Mouse (Mus musculus): Measurements from ENCODE around the gene Sik3.

The Sik3 gene

DNA sequence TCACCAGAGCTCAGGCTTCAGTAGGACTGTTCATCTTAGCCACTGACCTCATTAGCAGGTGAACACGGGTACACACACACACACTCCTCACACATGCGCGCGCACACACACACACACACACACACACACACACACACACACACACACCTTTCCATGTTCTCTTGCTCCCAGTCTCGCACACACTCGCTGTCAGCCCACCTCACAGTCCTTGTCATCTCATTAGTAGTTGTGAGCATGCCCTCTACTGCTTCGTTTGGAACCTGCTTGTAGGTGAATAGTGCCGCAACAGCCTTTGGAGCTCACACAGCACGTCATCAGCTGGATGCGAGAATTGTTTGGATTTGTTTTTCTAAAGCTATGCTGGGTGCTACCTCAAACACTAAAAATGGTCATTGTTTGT, 176.8 kb downstream of the Sik3 start:
- no peak for DNase-seq (ENCODE audit: low read depth, low spot score)

DNA sequence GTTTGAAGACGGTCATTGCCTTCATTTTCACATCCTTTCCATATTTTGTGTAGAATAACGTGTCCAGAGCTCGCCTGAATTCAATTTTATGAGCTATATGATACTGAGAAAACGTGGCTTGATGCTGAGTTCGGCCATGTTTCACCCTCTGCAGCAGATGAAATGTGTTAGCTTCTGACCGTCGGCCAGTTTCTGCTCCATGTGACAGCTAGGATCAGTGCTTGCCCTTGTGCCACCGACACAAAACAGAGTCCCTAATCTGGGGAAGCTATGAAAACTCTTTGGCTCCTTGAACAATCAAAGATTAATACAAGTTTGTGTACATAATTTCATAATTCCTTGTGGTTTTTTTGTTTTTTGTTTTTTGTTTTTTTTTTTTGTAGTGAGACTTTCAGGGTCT, 178.6 kb downstream of the Sik3 start:
- no peak for DNase-seq (ENCODE audit: low read depth, low spot score)

DNA sequence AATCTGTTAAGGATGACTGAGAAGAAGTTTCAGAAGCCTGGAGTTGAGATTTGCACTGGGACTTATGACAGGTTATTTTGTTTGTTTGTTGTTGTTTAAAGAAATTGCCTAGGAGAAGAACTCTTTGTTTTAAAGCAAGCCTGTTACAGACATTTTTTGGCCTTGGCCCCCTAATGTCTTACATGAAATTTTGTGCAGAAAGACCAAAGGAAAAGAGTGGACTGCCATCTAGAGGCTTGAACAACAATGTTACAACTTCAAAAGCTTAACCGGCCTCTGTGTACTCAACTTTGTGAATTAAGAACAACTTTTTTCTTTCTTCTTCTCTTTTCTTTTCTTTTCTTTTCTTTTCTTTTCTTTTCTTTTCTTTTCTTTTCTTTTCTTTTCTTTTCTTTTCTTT, 179.0 kb downstream of the Sik3 start:
- peak; percentile 75 for DNase-seq (ENCODE audit: low read depth, low spot score)

DNA sequence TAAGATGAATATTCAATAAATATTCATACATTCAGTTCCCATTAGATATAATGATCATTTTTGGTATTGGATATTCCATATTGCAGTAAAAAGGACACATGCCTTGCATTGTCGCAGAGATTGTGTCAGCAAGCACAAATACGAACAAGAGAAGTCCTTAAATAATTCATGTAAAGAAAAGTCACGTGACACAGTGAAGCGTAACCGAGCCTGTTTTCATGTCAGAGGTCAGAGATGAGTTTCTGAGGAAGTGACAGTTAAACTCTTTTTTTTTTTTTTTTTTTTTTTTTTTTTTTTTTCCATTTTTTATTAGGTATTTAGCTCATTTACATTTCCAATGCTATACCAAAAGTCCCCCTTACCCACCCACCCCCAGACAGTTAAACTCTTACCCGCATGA, 180.0 kb downstream of the Sik3 start:
- DNase-seq (ENCODE audit: low read depth, low spot score): no peak

DNA sequence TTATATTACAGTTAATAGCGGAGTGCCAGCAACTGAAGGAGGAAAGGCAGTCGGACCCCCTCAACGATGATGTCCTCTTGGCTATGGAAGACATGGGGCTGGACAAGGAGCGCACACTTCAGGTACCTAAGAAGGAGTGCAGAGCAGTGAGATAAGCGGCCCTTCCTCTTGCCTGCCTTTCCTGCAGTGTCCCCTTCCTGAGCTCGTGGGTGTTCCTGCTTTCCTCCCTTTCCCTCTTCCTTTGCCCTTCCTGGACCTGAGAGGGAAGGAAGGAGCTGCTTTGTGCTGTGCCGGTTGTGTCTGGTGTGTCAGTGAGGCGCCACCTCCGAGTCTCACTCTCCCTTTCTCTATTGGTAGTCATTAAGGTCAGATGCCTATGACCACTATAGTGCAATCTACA, 182.2 kb downstream of the Sik3 start:
- DNase-seq (ENCODE audit: low read depth, low spot score): no peak

DNA sequence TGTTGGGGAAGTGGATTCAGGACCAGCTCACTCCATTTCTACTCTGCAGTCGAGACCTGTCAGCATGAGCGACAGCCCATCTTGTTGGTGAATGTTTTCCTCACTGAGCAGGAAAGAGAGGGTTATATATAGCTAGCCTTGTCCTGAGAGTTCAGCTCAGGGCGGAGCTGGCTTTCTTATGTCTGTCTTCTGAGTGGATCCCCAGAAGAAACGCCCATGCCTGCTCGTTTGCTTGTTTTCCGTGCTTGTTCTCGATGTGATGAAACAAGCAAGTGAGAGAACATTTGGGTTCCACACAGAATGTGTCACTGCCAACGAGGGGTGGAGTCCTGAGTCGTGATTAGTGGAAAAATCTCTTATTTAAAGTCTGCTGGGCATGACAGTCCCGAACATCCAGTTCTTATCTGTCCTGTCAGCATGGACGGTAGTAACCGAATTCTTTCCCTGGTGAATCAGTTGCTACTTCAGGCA, 184.1 kb downstream of the Sik3 start:
- no peak for DNase-seq (ENCODE audit: low read depth, low spot score)

DNA sequence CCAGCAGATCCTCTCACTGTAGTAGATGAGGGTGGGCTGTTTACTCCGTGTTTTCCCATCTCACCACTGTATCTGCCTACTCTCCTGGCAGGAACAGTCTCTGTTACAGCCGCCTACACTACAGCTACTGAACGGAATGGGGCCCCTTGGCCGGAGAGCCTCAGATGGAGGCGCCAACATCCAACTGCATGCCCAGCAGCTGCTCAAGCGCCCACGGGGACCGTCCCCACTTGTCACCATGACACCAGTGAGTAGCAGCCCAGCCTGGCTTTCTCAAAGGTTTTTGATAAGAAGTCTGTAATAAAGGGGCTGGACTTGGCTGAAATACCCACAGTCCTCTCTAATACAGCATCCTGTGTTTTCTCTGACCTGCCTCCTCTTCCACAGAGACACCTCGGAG, 185.8 kb downstream of the Sik3 start:
- peak; percentile 18 for DNase-seq (ENCODE audit: low read depth, low spot score)

DNA sequence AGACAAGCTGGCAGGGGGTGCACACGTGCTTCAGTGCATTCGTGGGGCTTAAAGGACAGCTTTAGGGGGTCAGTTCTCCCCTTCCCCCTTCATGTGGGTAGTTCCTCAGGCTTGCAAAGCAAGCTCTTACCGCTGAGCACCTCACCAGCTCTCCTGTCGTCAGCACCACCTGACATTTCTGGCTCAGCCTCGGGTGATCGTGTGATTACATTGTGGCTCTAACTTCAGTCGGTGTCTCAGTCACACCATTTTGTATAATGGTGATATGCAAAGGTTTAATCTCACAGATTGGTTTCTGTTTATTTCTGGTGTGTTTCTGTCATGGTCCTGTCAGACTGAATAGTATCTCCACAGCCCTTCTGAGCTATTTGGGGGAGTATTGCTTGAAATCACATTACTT, 186.3 kb downstream of the Sik3 start:
- DNase-seq (ENCODE audit: low read depth, low spot score): no peak

DNA sequence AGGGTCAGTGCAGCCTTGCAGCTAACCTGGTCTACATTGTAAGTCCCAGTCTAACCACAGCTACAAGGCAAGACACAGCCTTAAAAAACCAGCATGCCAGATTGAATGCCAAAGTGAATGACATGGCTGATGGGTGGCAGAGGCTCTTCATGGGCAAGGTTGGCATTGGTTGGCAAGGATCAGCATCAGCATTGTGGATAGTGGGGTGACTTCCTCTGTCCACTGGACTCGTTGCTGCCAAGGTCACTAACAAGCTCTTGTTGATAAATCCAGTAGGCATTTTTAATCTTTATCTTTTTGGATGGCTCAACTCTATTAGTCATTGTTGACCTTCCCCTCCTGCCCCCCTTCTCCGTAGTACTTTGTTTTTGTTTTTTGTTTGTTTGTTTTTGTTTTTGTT, 187.0 kb downstream of the Sik3 start:
- DNase-seq (ENCODE audit: low read depth, low spot score): no peak

DNA sequence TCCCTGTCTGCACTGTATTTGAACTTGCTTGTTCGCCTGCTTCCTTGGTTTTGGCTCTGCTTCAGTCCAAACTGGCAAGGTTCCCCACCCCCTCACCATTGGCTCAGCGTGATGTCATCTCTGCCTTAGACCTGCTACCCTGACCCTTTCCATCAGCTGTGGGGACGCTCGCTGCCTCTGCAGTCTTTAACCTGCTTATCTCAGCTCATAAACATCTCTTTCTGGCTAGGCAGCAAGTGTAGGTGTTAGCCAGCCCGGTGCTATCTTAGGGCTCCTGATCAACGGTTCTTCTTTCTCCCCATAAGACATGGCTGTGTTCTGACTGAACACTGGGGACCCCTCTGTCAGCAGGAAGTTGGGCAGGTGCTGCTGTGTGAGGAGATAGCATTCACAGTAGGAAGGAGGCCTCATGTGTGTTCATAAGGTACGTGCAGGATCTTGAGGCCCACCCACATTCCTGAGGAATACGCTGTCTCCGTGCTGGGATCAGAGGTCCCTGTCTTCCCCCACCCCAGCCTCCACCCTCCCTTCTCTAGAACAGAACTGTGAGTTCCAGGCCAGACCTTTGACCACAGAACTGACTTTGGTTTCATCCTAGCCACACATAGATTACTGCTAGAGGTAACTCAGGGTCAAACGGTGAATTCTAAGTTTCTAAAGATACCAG, 194.3 kb downstream of the Sik3 start:
- no peak for DNase-seq (ENCODE audit: low read depth, low spot score)

DNA sequence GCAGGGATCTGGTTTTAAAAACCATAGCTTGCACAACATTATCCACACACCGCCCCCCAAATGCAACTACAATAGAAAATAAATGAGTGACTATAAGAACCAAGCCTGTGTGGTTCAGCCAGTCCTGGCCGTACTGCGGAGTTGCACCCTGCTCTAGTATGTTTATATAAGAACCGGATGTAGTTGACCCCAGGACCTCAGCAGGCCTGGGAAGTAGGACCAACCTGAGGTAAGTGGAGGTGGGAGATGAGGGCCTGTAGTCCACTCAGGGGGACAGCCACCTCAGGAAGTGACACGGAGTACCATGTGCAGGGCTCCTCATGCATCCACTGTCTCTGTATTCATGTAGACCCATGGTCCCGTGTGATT, 194.9 kb downstream of the Sik3 start:
- DNase-seq (ENCODE audit: low read depth, low spot score): no peak

DNA sequence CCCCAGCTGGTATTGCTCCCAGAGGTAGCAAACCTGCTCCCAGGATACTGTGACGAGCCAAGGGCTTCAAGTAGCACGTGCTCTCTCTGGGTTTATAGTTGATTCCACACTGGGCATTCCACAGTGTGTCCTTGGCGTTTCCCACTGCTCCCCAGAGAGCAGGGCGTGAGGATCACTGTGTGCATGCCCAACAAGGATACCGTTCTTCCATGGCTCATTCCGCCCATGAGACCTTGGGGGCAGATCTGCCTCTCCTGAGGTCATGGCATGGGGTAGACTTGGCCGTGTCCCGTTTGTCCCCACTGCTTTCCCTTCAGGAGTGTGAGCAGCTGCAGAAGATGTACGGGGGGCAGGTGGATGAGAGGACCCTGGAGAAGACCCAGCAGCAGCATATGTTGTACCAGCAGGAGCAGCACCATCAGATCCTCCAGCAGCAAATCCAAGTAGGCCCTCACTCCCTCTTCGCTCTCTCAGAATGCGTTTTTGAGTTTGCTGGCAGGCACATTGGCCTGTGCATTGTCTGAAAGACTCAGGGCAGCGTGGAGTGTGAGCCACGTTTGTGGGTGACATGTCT, 195.9 kb downstream of the Sik3 start:
- DNase-seq (ENCODE audit: low read depth, low spot score): no peak

DNA sequence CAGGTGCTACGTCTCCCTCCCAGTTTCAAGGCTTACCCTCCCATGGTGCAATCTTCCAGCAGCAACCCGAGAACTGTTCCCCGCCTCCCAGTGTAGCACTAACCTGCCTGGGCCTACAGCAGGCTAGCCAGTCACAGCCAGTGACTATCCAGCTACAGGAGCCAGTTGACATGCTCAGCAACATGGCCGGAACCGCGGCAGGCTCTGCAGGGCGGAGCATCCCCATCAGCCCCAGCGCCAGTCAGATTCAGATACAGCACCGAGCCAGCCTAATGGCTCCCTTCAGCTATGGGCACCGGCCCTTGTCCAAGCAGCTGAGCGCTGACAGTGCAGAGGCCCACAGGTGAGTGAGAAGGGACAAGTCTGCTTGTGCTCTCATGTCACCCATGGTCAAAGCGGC, 197.9 kb downstream of the Sik3 start:
- no peak for DNase-seq (ENCODE audit: low read depth, low spot score)

DNA sequence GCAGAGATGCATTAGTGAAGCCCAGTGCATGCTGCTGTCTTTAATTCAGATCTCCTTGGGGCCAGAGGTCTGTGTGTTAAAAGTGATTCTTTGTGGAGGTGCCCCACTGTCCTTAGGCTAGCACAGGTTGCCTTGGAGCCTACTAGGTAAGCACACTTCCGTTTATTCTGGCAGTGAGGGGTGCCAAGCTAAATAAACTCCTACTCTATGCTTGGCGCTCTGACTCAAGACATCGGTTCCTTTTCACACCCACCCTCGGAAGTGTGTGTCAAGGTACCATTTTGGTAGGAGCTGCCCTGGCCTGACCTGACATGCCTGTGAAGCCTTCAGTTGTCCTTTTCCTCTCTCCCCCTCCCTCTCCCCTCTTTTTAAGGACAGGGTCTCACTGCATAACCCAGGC, 201.7 kb downstream of the Sik3 start:
- DNase-seq (ENCODE audit: low read depth, low spot score): no peak

DNA sequence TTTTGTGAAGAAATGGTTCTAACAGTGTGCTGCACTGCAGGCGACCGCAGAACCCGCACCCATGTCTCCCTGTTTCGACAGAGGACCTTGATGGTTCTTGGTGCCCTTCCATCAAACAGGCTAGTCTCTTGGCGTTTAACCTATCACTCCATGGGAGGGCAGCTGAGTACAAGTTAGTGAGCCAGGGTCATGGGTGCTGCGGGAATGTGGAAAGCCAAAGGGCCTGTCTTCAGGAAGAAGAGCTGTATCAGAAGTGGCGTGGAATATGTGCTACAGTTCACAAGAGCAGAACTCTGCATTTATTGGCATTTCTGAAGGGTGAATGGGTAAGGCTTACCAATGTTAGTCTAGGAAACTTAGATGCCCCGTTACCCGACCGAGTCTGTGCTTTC, 202.3 kb downstream of the Sik3 start:
- DNase-seq (ENCODE audit: low read depth, low spot score): no peak

DNA sequence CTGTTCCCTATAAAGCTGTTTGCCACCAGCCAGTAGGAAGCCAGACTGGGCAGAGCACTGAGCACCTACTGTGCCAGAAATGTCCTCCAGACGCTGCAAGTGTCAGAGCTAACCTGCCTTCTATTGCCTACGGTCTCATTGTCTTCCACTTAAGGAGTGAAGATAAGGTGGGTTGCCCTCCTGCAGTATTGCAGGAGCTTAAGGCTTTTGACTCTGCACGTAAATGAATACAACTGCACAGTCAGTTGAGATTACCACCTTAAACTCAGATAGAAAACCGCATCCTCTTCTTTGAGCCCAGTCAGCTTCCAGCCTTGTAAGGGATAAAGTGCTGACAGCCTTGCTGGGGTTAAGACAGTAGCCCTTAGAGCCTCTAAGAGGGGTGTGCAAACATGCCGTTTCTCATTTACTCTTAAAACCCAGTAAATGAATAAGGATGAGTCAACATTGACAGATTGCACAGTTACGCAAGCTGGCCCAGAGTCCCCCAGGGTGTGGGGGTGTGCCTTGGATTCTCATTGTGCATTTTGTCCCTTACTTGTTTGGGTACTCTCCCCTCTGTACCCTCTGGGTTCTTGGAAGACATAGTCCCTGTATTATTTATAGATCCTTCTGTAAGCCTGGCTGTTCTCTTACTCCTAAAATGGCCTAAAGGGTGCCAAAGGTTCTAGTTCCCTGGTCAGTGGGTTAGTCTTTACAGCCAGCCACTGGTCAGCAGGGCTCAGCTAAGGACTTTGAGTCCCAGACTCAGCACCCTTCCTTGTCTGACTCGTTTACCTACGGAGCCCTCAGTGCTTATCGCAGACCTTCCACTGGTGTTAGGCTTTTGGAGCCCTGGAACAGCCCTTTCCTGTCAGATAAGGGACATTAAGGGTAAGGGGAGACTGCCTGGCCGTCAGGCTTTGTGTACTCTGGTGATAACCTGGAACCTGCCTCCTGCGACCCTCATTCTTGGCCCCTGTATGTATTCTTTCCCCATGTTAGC, 203.0 kb downstream of the Sik3 start:
- no peak for DNase-seq (ENCODE audit: low read depth, low spot score)

DNA sequence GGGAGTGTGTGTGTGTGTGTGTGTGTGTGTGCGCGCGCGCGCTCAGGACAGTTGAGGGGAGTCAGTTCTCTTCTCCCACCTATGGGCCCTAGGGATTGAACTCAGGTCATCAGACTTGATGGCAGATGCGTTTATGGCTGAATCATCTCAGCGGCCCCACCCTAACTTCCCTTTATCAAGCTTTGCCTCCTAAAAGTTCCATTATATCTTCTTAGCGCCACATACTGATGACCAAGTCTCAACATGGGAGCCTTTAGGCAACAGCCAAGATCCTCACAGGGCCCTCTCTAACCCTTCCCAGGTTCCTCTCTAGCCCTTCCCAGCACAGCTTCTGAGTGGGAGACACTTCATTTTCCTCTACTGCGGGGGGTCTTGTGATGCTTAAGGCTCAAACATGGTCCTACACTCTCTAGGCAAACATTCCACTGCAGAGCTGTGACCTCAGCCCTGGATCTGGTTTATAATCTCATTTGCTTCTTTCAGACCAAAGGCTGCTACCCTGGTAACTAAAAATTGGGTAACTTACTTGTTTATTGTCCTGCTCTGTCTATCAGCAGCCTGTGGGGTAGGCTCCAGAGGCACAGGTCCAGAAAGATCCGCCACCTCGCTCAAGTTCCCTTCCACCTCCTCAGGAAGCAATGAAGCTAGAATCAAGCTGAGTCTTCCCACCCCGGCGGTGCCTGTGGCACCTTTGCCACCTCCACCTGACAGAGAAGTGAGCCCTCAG, 204.3 kb downstream of the Sik3 start:
- no peak for DNase-seq (ENCODE audit: low read depth, low spot score)

DNA sequence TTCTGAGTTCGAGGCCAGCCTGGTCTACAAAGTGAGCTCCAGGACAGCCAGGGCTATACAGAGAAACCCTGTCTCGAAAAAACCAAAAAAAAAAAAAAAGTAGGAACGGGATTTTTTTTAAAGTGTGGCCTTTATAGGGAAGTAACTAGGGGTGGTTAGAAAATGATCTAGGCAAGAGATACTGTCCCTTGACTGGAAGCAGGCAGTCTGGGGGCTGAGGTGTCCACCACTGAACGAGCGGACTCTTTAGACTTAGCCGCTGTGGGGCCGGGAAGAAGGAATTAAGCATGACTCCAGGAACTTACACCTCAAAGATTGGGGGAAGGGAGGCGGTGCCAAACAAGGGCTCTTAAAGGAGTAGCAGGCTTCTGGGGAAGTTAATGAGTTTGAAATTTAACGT, 205.6 kb downstream of the Sik3 start:
- DNase-seq (ENCODE audit: low read depth, low spot score): no peak

DNA sequence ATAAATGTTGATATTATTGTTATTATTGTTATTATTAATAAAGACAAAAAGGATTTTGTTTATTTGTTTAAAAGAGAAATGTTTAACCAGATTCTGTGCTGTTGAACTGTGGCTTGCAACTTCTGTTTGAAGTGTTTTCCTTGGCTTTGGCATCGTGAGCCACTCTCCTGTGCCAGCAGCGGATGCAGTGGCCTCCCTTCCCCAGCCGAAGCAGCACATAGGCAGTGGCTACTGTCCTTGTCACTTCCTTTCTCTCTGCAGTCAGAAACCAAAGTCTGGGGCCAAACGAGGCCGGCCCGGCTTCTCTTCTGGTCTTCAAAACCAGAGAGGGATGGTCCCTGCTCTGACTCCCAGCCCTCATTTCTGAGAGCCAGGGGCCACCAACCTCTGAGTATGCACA, 210.5 kb downstream of the Sik3 start:
- no peak for DNase-seq (ENCODE audit: low read depth, low spot score)

DNA sequence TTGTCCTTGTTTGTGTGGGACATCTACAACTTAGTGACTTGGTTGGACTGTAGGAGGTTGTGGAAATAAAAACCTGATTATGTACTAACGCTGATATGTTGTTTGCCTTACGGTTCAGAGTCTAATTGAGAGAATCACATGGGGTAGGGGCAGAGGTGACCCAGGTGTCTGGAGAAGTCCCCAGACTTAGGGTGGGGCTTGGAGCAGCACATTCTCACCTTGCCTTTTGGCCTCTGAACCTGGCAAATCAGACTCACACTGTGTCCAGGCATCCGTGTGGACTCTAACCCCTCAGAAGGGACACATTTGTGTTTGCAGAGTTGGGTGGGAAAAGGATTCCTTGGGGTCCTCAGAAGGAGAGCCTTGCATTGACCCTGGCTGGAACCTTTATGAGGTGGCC, 211.5 kb downstream of the Sik3 start:
- no peak for DNase-seq (ENCODE audit: low read depth, low spot score)

DNA sequence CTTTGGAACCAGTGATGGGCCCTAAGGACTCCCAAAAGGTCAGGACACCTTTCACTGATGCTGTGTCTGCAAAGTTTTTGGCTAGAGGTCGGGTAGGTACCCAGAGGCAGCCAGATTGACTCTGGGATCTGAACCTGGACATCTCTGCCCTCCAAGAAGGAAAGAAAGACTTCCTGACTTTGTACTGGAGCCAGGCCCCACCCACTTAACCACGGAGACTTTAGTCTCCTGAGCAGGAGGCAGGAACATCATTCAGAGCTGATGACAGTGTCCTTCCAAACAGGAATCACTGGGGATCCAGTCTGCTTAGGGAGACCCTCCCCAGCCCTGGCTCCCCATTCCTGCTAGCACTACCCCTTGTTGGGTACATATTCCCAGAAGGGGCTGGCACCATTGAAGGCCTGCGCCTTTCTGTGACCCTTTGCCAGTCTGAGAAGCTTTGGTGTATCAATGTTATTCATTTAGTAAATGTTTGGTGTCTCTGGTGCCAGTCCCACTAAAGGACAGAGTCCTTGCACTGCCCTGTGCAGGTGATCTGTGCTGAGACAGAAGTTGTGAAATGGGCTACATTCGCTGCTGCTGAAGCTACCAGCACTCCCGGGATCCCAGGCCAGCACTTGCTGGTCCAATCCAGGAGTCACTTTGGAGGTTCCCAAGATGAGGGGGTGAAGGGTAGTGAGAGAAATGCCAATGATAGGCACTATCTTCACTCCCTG, 212.5 kb downstream of the Sik3 start:
- DNase-seq (ENCODE audit: low read depth, low spot score): no peak

Data from CD4-positive helper T cell, adult 2 months (primary cell).